In genomic region chr16:85110428-85110827, GRCm38 (mm10) we compare ENCODE assay signal across 11 mouse cellular contexts.
DNase-seq lines count a peak whose midpoint lies in the region; ATAC-seq lines count a peak whose summit lies in the region.
"Had no signal": no experiment of that assay in that cellular context is flagged by ENCODE, and none has a peak within 500 bp of the region (broad histone marks: within the 10 kb centered on the region; RNA-seq: fewer than 3 reads in every experiment).

No protein-coding gene starts in this region.

- no peak for ATAC-seq in kidney, embryonic 14.5 days (ENCODE audit: low FRiP score, low TSS enrichment)
- ATAC-seq in kidney, embryonic 16.5 days (ENCODE audit: low FRiP score, low TSS enrichment) = no peak
- ATAC-seq in forebrain, embryonic 13.5 days = peak; percentile 95
- peak; percentile 73 for ATAC-seq in midbrain, embryonic 13.5 days
- ATAC-seq: CD4-positive, CD25-positive, alpha-beta regulatory T cell, adult 4 months had no signal

- H3K9ac ChIP-seq in kidney, embryonic 14.5 days (ENCODE audit: low read depth, low read length) = no peak overlapping the region
- no peak overlapping the region for H3K9ac ChIP-seq in kidney, embryonic 16.5 days (replicated peaks; ENCODE audit: low read length)
- no peak overlapping the region for H3K9ac ChIP-seq in forebrain, embryonic 13.5 days
- H3K9ac ChIP-seq in midbrain, embryonic 13.5 days (replicated peaks) = no peak overlapping the region

- no peaks in the 10 kb centered on the region for H3K36me3 ChIP-seq in kidney, embryonic 14.5 days (ENCODE audit: control insufficient read depth, insufficient read depth, low read length)
- no peaks in the 10 kb centered on the region for H3K36me3 ChIP-seq in kidney, embryonic 16.5 days (ENCODE audit: insufficient read depth, low read length)
- H3K36me3 ChIP-seq in forebrain, embryonic 13.5 days (ENCODE audit: poor library complexity, severe bottlenecking) = 0 out of 2 replicates have a peak, but pooled peaks cover 4% of the 10 kb centered on the region
- H3K36me3 ChIP-seq in midbrain, embryonic 13.5 days = no peaks in the 10 kb centered on the region

- DNase-seq in Muller cell, postnatal 12 days (ENCODE audit: inconsistent ontology term) = peak; percentile 47
- no peak for DNase-seq in gastrocnemius, postnatal 36 days
- no peak for DNase-seq in adrenal gland, postnatal 36 days
- DNase-seq in adrenal gland, adult 8-10 months = no peak
- DNase-seq: spleen, adult 18-20 months had no signal

- intact Hi-C loops in gastrocnemius, postnatal 36 days (cut with DNase I) = no loop called here

- no peaks in the 10 kb centered on the region for H3K27me3 ChIP-seq in kidney, embryonic 14.5 days (ENCODE audit: control insufficient read depth, insufficient read depth, low read length)
- H3K27me3 ChIP-seq in kidney, embryonic 16.5 days (ENCODE audit: insufficient read depth, low read length) = no peaks in the 10 kb centered on the region
- no peaks in the 10 kb centered on the region for H3K27me3 ChIP-seq in forebrain, embryonic 13.5 days
- H3K27me3 ChIP-seq in midbrain, embryonic 13.5 days = no peaks in the 10 kb centered on the region

- no peaks in the 10 kb centered on the region for H3K9me3 ChIP-seq in kidney, embryonic 14.5 days (ENCODE audit: control insufficient read depth, low read length)
- H3K9me3 ChIP-seq in kidney, embryonic 16.5 days (ENCODE audit: low read length) = no peaks in the 10 kb centered on the region
- H3K9me3 ChIP-seq in forebrain, embryonic 13.5 days (replicated peaks) = no peaks in the 10 kb centered on the region
- H3K9me3 ChIP-seq in midbrain, embryonic 13.5 days = no peaks in the 10 kb centered on the region

- 0 out of 2 replicates have a peak, but pooled peaks cover 13% of the 10 kb centered on the region for H3K4me1 ChIP-seq in kidney, embryonic 14.5 days (ENCODE audit: control insufficient read depth, insufficient read depth, low read length)
- peaks cover 23% of the 10 kb centered on the region for H3K4me1 ChIP-seq in kidney, embryonic 16.5 days (ENCODE audit: insufficient read depth, low read length)
- peaks cover 61% of the 10 kb centered on the region for H3K4me1 ChIP-seq in forebrain, embryonic 13.5 days
- peaks cover 43% of the 10 kb centered on the region for H3K4me1 ChIP-seq in midbrain, embryonic 13.5 days (replicated peaks)

- H3K27ac ChIP-seq in kidney, embryonic 14.5 days (ENCODE audit: low read depth, low read length) = 0 out of 2 replicates have a peak overlapping the region, but pooled peaks have one; percentile 7
- H3K27ac ChIP-seq in kidney, embryonic 16.5 days (ENCODE audit: low read length) = no peak overlapping the region
- peak overlapping the region; percentile 83 for H3K27ac ChIP-seq in forebrain, embryonic 13.5 days
- H3K27ac ChIP-seq in midbrain, embryonic 13.5 days = peak overlapping the region; percentile 30; the same call in 1 of the 2 replicates
- H3K27ac ChIP-seq: macrophage had no signal

- no peak overlapping the region for H3K4me3 ChIP-seq in kidney, embryonic 14.5 days (ENCODE audit: low read length)
- H3K4me3 ChIP-seq in kidney, embryonic 16.5 days (ENCODE audit: low read length) = no peak overlapping the region
- H3K4me3 ChIP-seq in forebrain, embryonic 13.5 days = no peak overlapping the region
- H3K4me3 ChIP-seq in midbrain, embryonic 13.5 days (replicated peaks) = no peak overlapping the region

- H3K4me2 ChIP-seq in kidney, embryonic 14.5 days (replicated peaks; ENCODE audit: low read depth, low read length) = no peak overlapping the region
- H3K4me2 ChIP-seq in kidney, embryonic 16.5 days (replicated peaks; ENCODE audit: low read depth, low read length) = no peak overlapping the region
- H3K4me2 ChIP-seq in forebrain, embryonic 13.5 days = peak overlapping the region; percentile 22
- no peak overlapping the region for H3K4me2 ChIP-seq in midbrain, embryonic 13.5 days (replicated peaks)

- 59% methylated on average over 13 of the region's 13 CpGs for WGBS in kidney, embryonic 14.5 days
- WGBS in kidney, embryonic 16.5 days = 61% methylated on average over 13 of the region's 13 CpGs
- WGBS in forebrain, embryonic 13.5 days = 43% methylated on average over 13 of the region's 13 CpGs
- 58% methylated on average over 13 of the region's 13 CpGs for WGBS in midbrain, embryonic 13.5 days

Comparison
In these comparisons a context has a peak if more than half of its experiments do, and no peak if none do; other contexts are left out.
1. ATAC-seq: peak in forebrain, embryonic 13.5 days (single experiment) and midbrain, embryonic 13.5 days (single experiment); none in kidney, embryonic 14.5 days (single experiment) and kidney, embryonic 16.5 days (single experiment).